23 mouse cellular contexts compared by ENCODE assay signal in genomic region chr8:114131421-114131820, GRCm38 (mm10).
"Had no signal": no experiment of that assay in that cellular context is flagged by ENCODE, and none has a peak within 500 bp of the region (broad histone marks: within the 10 kb centered on the region; RNA-seq: fewer than 3 reads in every experiment).

No protein-coding gene starts in this region.

- H3K4me3 ChIP-seq: heart, embryonic 10.5 days; heart, embryonic 13.5 days; heart, embryonic 15.5 days; hindbrain, embryonic 13.5 days; hindbrain, embryonic 15.5 days; layer of hippocampus, adult 2 months; left cerebral cortex, adult 2 months; limb, embryonic 13.5 days; limb, embryonic 15.5 days; liver, embryonic 12.5 days had no signal

- H3K9ac ChIP-seq: heart, embryonic 13.5 days; heart, embryonic 15.5 days; hindbrain, embryonic 13.5 days; hindbrain, embryonic 15.5 days; limb, embryonic 13.5 days; limb, embryonic 15.5 days; liver, embryonic 12.5 days; liver, embryonic 14.5 days had no signal

- ATAC-seq: hindbrain, postnatal 0 days; liver, embryonic 12.5 days had no signal

- H3K9me3 ChIP-seq: heart, embryonic 10.5 days; heart, embryonic 13.5 days; heart, embryonic 15.5 days; hindbrain, embryonic 13.5 days; hindbrain, embryonic 15.5 days; limb, embryonic 13.5 days; limb, embryonic 15.5 days; liver, embryonic 12.5 days had no signal

- H3K27ac ChIP-seq: heart, embryonic 10.5 days; heart, embryonic 13.5 days; heart, embryonic 15.5 days; hindbrain, embryonic 13.5 days; hindbrain, embryonic 15.5 days; hindbrain, postnatal 0 days; layer of hippocampus, adult 2 months; left cerebral cortex, adult 2 months; limb, embryonic 13.5 days; limb, embryonic 15.5 days; liver, embryonic 12.5 days; liver, embryonic 14.5 days had no signal

- DNase-seq: gastrocnemius, postnatal 14 days; gastrocnemius, postnatal 36 days; heart, adult 18-20 months; heart, postnatal 14 days; heart, postnatal 36 days; kidney, adult 18-20 months; kidney, adult 8-10 months; kidney, postnatal 10 days; kidney, postnatal 25 days; kidney, postnatal 4 days; left cerebral cortex, postnatal 4 days had no signal

- H3K27me3 ChIP-seq: heart, embryonic 13.5 days; heart, embryonic 15.5 days; hindbrain, embryonic 13.5 days; hindbrain, embryonic 15.5 days; limb, embryonic 13.5 days; limb, embryonic 15.5 days; liver, embryonic 12.5 days had no signal

- H3K36me3 ChIP-seq: heart, embryonic 10.5 days; heart, embryonic 13.5 days; heart, embryonic 15.5 days; hindbrain, embryonic 13.5 days; hindbrain, embryonic 15.5 days; limb, embryonic 13.5 days; limb, embryonic 15.5 days; liver, embryonic 12.5 days had no signal

- H3K4me2 ChIP-seq: heart, embryonic 13.5 days; heart, embryonic 15.5 days; hindbrain, embryonic 13.5 days; hindbrain, embryonic 15.5 days; limb, embryonic 13.5 days; limb, embryonic 15.5 days; liver, embryonic 12.5 days had no signal
